Mouse (Mus musculus): Measurements from ENCODE around the gene Mroh7.

Mroh7 gene

GRCm38 (mm10) chr4:106633281-106634085 is 97.2 kb downstream of the Mroh7 start:
- no peak for DNase-seq (ENCODE audit: low read depth in 1 of 2, low spot score in 2 of 2)

GRCm38 (mm10) chr4:106632313-106632712 is 98.4 kb downstream of the Mroh7 start:
- DNase-seq (ENCODE audit: low read depth in 1 of 2, low spot score in 2 of 2): no peak

All from monocyte, adult 2 months (primary cell).